Mouse (Mus musculus): ENCODE measurements around the gene Usp13.

- TF ChIP-seq POLR2A (IDR thresholded peaks at IDR 0.05; ENCODE audit: extremely low read depth, insufficient read depth, low read length) = no peak
- TF ChIP-seq CTCF (IDR thresholded peaks at IDR 0.05; ENCODE audit: low read depth, low read length) = no peak
These were observed 167.8 kb downstream of the Usp13 start for GRCm38 (mm10) chr3:32985141-32985540.

Measured in liver, adult 2 months (tissue).